Mouse (Mus musculus): ENCODE measurements around the gene Dlx3.

The Dlx3 gene

GRCm38 (mm10) chr11:95088857-95089779 is 30.8 kb upstream of the Dlx3 start:
- DNase-seq (ENCODE audit: low spot score) = no peak

GRCm38 (mm10) chr11:95093077-95093476 is 26.8 kb upstream of the Dlx3 start:
- DNase-seq (ENCODE audit: low spot score) = no peak

- DNase-seq (ENCODE audit: low spot score) = no peak
These were observed 24.3 kb upstream of the Dlx3 start for GRCm38 (mm10) chr11:95095596-95095995.

- DNase-seq (ENCODE audit: low spot score) = no peak
These were observed 23.1 kb upstream of the Dlx3 start for GRCm38 (mm10) chr11:95096608-95097373.

GRCm38 (mm10) chr11:95097889-95098288 is 22.0 kb upstream of the Dlx3 start:
- DNase-seq (ENCODE audit: low spot score) = no peak

GRCm38 (mm10) chr11:95098346-95099095 is 21.4 kb upstream of the Dlx3 start:
- no peak for DNase-seq (ENCODE audit: low spot score)

- peak; percentile 43 for DNase-seq (ENCODE audit: low spot score)
These were observed 19.5 kb upstream of the Dlx3 start for GRCm38 (mm10) chr11:95100393-95100792.

- no peak for DNase-seq (ENCODE audit: low spot score)
These were observed 18.7 kb upstream of the Dlx3 start for GRCm38 (mm10) chr11:95101071-95101788.

- no peak for DNase-seq (ENCODE audit: low spot score)
These were observed 17.6 kb upstream of the Dlx3 start for GRCm38 (mm10) chr11:95102161-95102904.

- no peak for DNase-seq (ENCODE audit: low spot score)
These were observed 15.7 kb upstream of the Dlx3 start for GRCm38 (mm10) chr11:95104266-95104665.

- DNase-seq (ENCODE audit: low spot score) = peak; percentile 50
These were observed 14.5 kb upstream of the Dlx3 start for GRCm38 (mm10) chr11:95105274-95105874.

GRCm38 (mm10) chr11:95106440-95107236 is 13.3 kb upstream of the Dlx3 start:
- peak; percentile 95 for DNase-seq (ENCODE audit: low spot score)

- no peak for DNase-seq (ENCODE audit: low spot score)
These were observed 10.9 kb upstream of the Dlx3 start for GRCm38 (mm10) chr11:95109000-95109399.

GRCm38 (mm10) chr11:95110081-95110480 is 9.8 kb upstream of the Dlx3 start:
- no peak for DNase-seq (ENCODE audit: low spot score)

- DNase-seq (ENCODE audit: low spot score) = peak; percentile 92
These were observed 2.9 kb upstream of the Dlx3 start for GRCm38 (mm10) chr11:95117030-95117429.

GRCm38 (mm10) chr11:95118505-95118904 is 1.4 kb upstream of the Dlx3 start:
- peak; percentile 86 for DNase-seq (ENCODE audit: low spot score)

GRCm38 (mm10) chr11:95120633-95121020 is 708 bp downstream of the Dlx3 start:
- no peak for DNase-seq (ENCODE audit: low spot score)

- DNase-seq (ENCODE audit: low spot score) = no peak
These were observed 1.5 kb downstream of the Dlx3 start for GRCm38 (mm10) chr11:95121161-95122099.

GRCm38 (mm10) chr11:95122100-95122489 is 2.2 kb downstream of the Dlx3 start:
- no peak for DNase-seq (ENCODE audit: low spot score)

Data from retina, embryonic 14.5 days (tissue).